Mouse (Mus musculus) liver, postnatal 0 days (tissue): ENCODE results near the gene Exoc3.

ENCODE experiments used
- CTCF ChIP-seq: sonication (generic); IDR thresholded peaks from 2 replicates; pipeline ENCODE4 v1.5.1; 2016; ENCODE audit warnings: antibody characterized with exemption, low read depth
- EP300 ChIP-seq: IDR thresholded peaks from 2 replicates; pipeline ENCODE4 v1.6.1; 2016; ENCODE audit warnings: antibody characterized with exemption, low read depth, mild to moderate bottlenecking

- TF ChIP-seq CTCF (no peak), EP300 (no peak)
Observed at GRCm38 (mm10) chr13:74169446-74170164, 38.9 kb downstream of the Exoc3 start.
